Mouse (Mus musculus): ENCODE measurements around the gene Cpm. TPM values are rescaled to one million over a fixed set of nuclear protein-coding genes. Genes with fewer than 3 reads are reported as not detected.

The Cpm gene
- polyA plus RNA-seq, 2 experiments: 24.4 to 41.6 TPM

DNA sequence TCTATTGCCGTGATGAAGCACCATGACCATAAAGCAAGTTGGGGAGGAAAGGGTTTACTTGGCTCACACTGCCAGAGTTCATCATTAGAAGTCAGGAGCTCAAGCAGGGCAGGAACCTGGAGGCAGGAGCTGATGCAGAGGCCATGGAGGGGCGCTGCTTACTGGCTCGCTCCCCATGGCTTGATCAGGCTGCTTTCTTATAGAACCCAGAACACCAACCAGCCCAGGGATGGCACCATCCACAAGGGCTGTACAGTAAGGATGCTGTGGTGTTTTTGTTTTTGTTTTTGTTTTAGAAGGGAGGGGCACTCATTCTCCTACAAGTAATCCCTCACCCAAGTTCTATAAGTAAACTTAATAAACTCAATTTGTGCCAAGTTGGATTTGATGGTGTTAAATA is 87.4 kb downstream of the Cpm start:
- H3K4me1 ChIP-seq (ENCODE audit: control insufficient read depth, insufficient read depth, low read length): peaks cover 13% of the 10 kb centered on the region
- ATAC-seq (ENCODE audit: low FRiP score, low read depth) (no peak), DNase-seq (ENCODE audit: low spot score) (no peak)
- H3K9ac ChIP-seq (ENCODE audit: low read depth, low read length, severe bottlenecking): no peak overlapping the region
- H3K27me3 ChIP-seq (ENCODE audit: control insufficient read depth, insufficient read depth, low read length): no peaks in the 10 kb centered on the region
- H3K9me3 ChIP-seq (ENCODE audit: control insufficient read depth, low read length): no peaks in the 10 kb centered on the region
- H3K4me3 ChIP-seq (replicated peaks; ENCODE audit: low read length): no peak overlapping the region
- H3K36me3 ChIP-seq (ENCODE audit: control insufficient read depth, insufficient read depth, low read length): no peaks in the 10 kb centered on the region
- 85% methylated on average over 3 of the region's 3 CpGs for WGBS
- TF ChIP-seq POLR2A (IDR thresholded peaks at IDR 0.05; ENCODE audit: borderline replicate concordance, extremely low read depth, insufficient read depth, insufficient read length): no peak
- H3K4me2 ChIP-seq (replicated peaks; ENCODE audit: low read depth, low read length, severe bottlenecking): no peak overlapping the region
- no peak overlapping the region for H3K27ac ChIP-seq (replicated peaks; ENCODE audit: low read depth, low read length)

DNA sequence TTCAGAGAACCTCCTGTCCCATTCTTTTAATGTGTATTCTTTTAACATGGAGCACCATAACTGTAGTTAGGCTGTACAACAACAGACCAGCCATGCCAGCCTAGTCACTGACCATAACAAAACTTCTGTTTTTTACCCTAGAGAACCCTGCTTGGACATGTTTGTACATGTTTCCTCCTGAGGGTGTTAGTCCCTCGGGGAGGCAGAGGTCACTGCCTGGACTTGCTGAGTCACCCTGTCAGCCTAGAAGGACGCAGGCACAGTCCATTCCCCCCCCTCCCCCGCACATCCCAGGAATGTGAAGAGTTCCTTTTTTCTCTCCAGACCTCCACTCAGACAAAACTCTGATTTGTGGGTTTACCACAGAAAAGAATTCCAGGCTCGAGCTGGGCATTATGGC is 88.3 kb downstream of the Cpm start:
- Histone ChIP-seq H3K27me3 (ENCODE audit: control insufficient read depth, insufficient read depth, low read length) (no peaks in the 10 kb centered on the region), H3K9ac (ENCODE audit: low read depth, low read length, severe bottlenecking) (no peak overlapping the region), H3K4me1 (ENCODE audit: control insufficient read depth, insufficient read depth, low read length) (peaks cover 13% of the 10 kb centered on the region), H3K9me3 (ENCODE audit: control insufficient read depth, low read length) (no peaks in the 10 kb centered on the region), H3K4me3 (replicated peaks; ENCODE audit: low read length) (no peak overlapping the region), H3K27ac (replicated peaks; ENCODE audit: low read depth, low read length) (no peak overlapping the region), H3K36me3 (ENCODE audit: control insufficient read depth, insufficient read depth, low read length) (no peaks in the 10 kb centered on the region), H3K4me2 (replicated peaks; ENCODE audit: low read depth, low read length, severe bottlenecking) (no peak overlapping the region)
- 13% methylated on average over 4 of the region's 4 CpGs for WGBS
- ATAC-seq (ENCODE audit: low FRiP score, low read depth) (no peak), DNase-seq (ENCODE audit: low spot score) (no peak)
- TF ChIP-seq POLR2A (IDR thresholded peaks at IDR 0.05; ENCODE audit: borderline replicate concordance, extremely low read depth, insufficient read depth, insufficient read length): no peak

GRCm38 (mm10) chr10:117718161-117719119 is 89.1 kb downstream of the Cpm start:
- Histone ChIP-seq H3K4me3 (replicated peaks; ENCODE audit: low read length) (no peak overlapping the region), H3K27ac (replicated peaks; ENCODE audit: low read depth, low read length) (0 out of 2 replicates have a peak overlapping the region, but pooled peaks have one; percentile 1), H3K9me3 (ENCODE audit: control insufficient read depth, low read length) (no peaks in the 10 kb centered on the region), H3K4me1 (ENCODE audit: control insufficient read depth, insufficient read depth, low read length) (peaks cover 13% of the 10 kb centered on the region), H3K36me3 (ENCODE audit: control insufficient read depth, insufficient read depth, low read length) (no peaks in the 10 kb centered on the region), H3K4me2 (replicated peaks; ENCODE audit: low read depth, low read length, severe bottlenecking) (no peak overlapping the region), H3K27me3 (ENCODE audit: control insufficient read depth, insufficient read depth, low read length) (no peaks in the 10 kb centered on the region), H3K9ac (ENCODE audit: low read depth, low read length, severe bottlenecking) (no peak overlapping the region)
- DNase-seq (ENCODE audit: low spot score) (no peak), ATAC-seq (ENCODE audit: low FRiP score, low read depth) (no peak)
- TF ChIP-seq POLR2A (IDR thresholded peaks at IDR 0.05; ENCODE audit: borderline replicate concordance, extremely low read depth, insufficient read depth, insufficient read length): no peak
- 50% methylated on average over 19 of the region's 19 CpGs for WGBS

- Histone ChIP-seq H3K4me1 (ENCODE audit: control insufficient read depth, insufficient read depth, low read length) (no peaks in the 10 kb centered on the region), H3K27me3 (ENCODE audit: control insufficient read depth, insufficient read depth, low read length) (no peaks in the 10 kb centered on the region), H3K4me3 (replicated peaks; ENCODE audit: low read length) (no peak overlapping the region), H3K36me3 (ENCODE audit: control insufficient read depth, insufficient read depth, low read length) (no peaks in the 10 kb centered on the region), H3K9me3 (ENCODE audit: control insufficient read depth, low read length) (no peaks in the 10 kb centered on the region), H3K27ac (replicated peaks; ENCODE audit: low read depth, low read length) (no peak overlapping the region), H3K4me2 (replicated peaks; ENCODE audit: low read depth, low read length, severe bottlenecking) (no peak overlapping the region), H3K9ac (ENCODE audit: low read depth, low read length, severe bottlenecking) (no peak overlapping the region)
- DNase-seq (ENCODE audit: low spot score) (no peak), ATAC-seq (ENCODE audit: low FRiP score, low read depth) (no peak)
- 75% methylated on average over 5 of the region's 5 CpGs for WGBS
- TF ChIP-seq POLR2A (IDR thresholded peaks at IDR 0.05; ENCODE audit: borderline replicate concordance, extremely low read depth, insufficient read depth, insufficient read length): no peak
These were observed 94.9 kb downstream of the Cpm start for GRCm38 (mm10) chr10:117724136-117724718.

GRCm38 (mm10) chr10:117724804-117725361 is 95.6 kb downstream of the Cpm start:
- no peaks in the 10 kb centered on the region for H3K36me3 ChIP-seq (ENCODE audit: control insufficient read depth, insufficient read depth, low read length)

More at GRCm38 (mm10) chr10:117724804-117725361, 95.6 kb downstream of the Cpm start:
- DNase-seq (ENCODE audit: low spot score) (no peak), ATAC-seq (ENCODE audit: low FRiP score, low read depth) (no peak)
- Histone ChIP-seq H3K4me2 (replicated peaks; ENCODE audit: low read depth, low read length, severe bottlenecking) (no peak overlapping the region), H3K9me3 (ENCODE audit: control insufficient read depth, low read length) (no peaks in the 10 kb centered on the region), H3K4me3 (replicated peaks; ENCODE audit: low read length) (no peak overlapping the region), H3K9ac (ENCODE audit: low read depth, low read length, severe bottlenecking) (no peak overlapping the region), H3K27me3 (ENCODE audit: control insufficient read depth, insufficient read depth, low read length) (no peaks in the 10 kb centered on the region), H3K27ac (replicated peaks; ENCODE audit: low read depth, low read length) (no peak overlapping the region), H3K4me1 (ENCODE audit: control insufficient read depth, insufficient read depth, low read length) (no peaks in the 10 kb centered on the region)
- 92% methylated on average over 3 of the region's 3 CpGs for WGBS
- TF ChIP-seq POLR2A (IDR thresholded peaks at IDR 0.05; ENCODE audit: borderline replicate concordance, extremely low read depth, insufficient read depth, insufficient read length): no peak
